Mouse (Mus musculus): ENCODE data around the gene Nid1. TPM values are rescaled to one million over a fixed set of nuclear protein-coding genes. Genes with fewer than 3 reads are reported as not detected.

Nid1 gene
- polyA plus RNA-seq, 1 experiment from 2014 or later: 0.01 TPM

DNA sequence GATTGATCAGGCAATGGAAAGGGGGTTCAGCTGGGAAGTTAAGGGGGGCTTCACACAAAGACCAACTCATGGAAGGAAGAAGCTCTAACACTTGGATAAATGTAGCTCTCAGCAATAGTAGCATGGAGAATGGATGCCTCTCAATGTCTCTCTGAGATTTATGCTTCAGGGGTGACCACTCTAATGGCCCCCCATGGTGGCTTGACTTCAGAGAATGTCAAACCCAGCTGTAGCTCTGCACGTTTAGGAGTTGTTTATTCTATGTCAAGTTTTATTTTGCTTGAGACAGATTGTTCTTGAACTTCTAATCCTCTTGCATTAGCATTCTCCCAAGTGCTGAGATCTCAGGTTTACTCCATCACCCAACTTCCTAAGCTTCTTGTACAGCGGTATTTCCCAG lies 60.7 kb downstream of the Nid1 start:
- Histone ChIP-seq H3K36me3 (ENCODE audit: inconsistent target) (no peaks in the 10 kb centered on the region), H3K79me2 (ENCODE audit: inconsistent target) (no peaks in the 10 kb centered on the region), H3K27ac (no peak overlapping the region), H3K4me3 (ENCODE audit: inconsistent target) (no peak overlapping the region)
- WGBS (ENCODE audit: missing documents): 96% methylated on average over 2 of the region's 2 CpGs

DNA sequence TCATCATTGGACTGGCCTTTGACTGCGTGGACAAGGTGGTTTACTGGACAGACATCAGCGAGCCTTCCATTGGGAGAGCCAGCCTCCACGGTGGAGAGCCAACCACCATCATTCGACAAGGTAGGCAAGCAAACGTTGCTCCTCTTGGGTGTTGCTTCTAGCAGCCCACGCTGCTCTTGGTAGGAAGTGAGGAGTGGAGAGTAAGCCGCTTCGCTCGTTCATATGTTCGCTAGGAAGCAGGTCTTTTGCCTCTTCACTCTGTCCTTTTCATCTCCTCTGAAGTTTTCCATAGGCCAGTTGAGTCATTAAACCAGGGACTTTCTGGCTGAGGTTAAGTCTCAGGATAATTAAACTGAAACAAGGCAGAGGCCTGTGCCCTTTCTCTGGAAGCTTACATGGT lies 65.1 kb downstream of the Nid1 start:
- no peaks in the 10 kb centered on the region for H3K36me3 ChIP-seq (ENCODE audit: inconsistent target)
- no peaks in the 10 kb centered on the region for H3K79me2 ChIP-seq (ENCODE audit: inconsistent target)
- H3K27ac ChIP-seq: no peak overlapping the region
- WGBS (ENCODE audit: missing documents): 92% methylated on average over 10 of the region's 10 CpGs
- no peak overlapping the region for H3K4me3 ChIP-seq (ENCODE audit: inconsistent target)

DNA sequence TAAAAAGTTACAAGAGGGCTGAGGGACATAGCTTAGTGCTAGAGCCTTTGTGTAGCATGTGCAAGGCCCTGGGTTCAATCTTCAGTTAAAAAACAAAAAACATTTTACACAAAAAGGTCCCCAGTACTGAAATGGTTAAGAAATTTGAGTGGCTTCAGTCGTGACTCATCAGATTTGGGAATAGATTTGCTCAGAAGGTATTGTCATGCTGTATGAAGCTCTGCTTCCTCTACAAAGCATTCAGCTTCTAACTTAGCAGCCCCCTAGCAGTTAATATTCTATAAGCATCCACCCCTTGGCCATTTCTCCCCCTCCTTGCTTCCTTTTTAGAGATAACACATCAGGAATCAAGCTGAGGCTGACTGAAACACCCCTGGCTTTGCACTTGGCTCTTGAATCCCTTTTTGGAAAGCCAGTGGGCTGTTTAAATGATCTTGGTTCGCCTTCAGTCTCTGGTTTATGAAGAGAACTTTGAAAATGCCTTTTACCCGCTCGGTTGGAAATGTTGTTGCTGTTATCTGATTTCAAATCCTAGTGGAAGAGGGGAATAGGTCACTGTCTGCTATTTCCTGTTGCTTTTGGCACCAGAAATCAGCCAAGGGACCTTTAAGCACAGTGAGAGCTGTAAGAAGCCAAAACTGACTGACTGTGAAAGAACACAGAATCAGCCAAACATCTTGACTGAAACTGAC lies 66.5 kb downstream of the Nid1 start:
- Histone ChIP-seq H3K36me3 (ENCODE audit: inconsistent target) (no peaks in the 10 kb centered on the region), H3K27ac (no peak overlapping the region), H3K79me2 (ENCODE audit: inconsistent target) (no peaks in the 10 kb centered on the region), H3K4me3 (ENCODE audit: inconsistent target) (no peak overlapping the region)
- 74% methylated on average over 4 of the region's 4 CpGs for WGBS (ENCODE audit: missing documents)

DNA sequence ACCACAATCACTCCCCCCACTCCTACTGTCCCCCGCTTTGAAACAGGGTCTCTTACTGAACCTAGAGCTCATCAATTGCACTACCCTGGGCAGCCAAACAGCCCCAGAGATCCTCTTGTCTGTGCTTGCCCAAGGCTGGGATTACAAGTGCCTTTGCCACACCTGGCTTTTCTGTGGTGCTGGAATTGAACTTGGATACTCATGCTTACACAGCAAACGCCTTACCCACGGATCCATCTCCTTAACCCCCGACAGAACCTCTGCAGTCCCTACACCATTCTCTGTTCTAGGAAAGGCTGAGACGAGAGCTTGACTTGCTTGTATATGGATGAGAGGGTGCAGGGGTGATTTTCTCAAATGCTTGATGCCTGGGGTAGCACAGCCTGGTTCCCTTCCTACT lies 67.7 kb downstream of the Nid1 start:
- H3K36me3 ChIP-seq (ENCODE audit: inconsistent target): no peaks in the 10 kb centered on the region
- 93% methylated on average over 5 of the region's 5 CpGs for WGBS (ENCODE audit: missing documents)
- no peak overlapping the region for H3K27ac ChIP-seq
- H3K4me3 ChIP-seq (ENCODE audit: inconsistent target): no peak overlapping the region
- H3K79me2 ChIP-seq (ENCODE audit: inconsistent target): no peaks in the 10 kb centered on the region

DNA sequence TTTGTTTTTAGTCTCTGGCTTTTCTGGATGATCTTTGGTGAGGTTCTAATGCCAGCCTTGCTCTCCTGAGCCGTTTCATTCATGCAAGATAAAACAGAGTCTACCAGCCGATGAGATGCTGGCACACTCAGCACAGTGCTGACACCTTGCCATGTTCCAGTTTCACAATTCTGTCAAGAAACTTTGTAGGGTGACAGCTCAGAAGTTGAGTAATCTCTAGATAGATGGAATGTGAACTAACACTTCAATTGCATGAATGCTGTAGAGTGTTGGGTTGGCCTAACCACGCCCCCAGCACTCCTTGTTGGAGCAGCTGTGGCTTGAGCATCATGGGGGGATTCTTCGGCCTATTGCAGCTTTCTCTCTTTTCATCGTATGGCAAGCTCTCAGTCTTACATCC lies 69.2 kb downstream of the Nid1 start:
- H3K79me2 ChIP-seq (ENCODE audit: inconsistent target): no peaks in the 10 kb centered on the region
- WGBS (ENCODE audit: missing documents): 96% methylated on average over 5 of the region's 5 CpGs

GRCm38 (mm10) chr13:13514861-13515260 lies 77.5 kb downstream of the Nid1 start:
- 76% methylated on average over 4 of the region's 4 CpGs for WGBS (ENCODE audit: missing documents)
- Histone ChIP-seq H3K4me3 (ENCODE audit: inconsistent target) (no peak overlapping the region), H3K27ac (no peak overlapping the region)

More for the DNA sequence above, 69.2 kb downstream of the Nid1 start:
- H3K36me3 ChIP-seq (ENCODE audit: inconsistent target): no peaks in the 10 kb centered on the region
- H3K27ac ChIP-seq: no peak overlapping the region
- H3K4me3 ChIP-seq (ENCODE audit: inconsistent target): no peak overlapping the region

DNA sequence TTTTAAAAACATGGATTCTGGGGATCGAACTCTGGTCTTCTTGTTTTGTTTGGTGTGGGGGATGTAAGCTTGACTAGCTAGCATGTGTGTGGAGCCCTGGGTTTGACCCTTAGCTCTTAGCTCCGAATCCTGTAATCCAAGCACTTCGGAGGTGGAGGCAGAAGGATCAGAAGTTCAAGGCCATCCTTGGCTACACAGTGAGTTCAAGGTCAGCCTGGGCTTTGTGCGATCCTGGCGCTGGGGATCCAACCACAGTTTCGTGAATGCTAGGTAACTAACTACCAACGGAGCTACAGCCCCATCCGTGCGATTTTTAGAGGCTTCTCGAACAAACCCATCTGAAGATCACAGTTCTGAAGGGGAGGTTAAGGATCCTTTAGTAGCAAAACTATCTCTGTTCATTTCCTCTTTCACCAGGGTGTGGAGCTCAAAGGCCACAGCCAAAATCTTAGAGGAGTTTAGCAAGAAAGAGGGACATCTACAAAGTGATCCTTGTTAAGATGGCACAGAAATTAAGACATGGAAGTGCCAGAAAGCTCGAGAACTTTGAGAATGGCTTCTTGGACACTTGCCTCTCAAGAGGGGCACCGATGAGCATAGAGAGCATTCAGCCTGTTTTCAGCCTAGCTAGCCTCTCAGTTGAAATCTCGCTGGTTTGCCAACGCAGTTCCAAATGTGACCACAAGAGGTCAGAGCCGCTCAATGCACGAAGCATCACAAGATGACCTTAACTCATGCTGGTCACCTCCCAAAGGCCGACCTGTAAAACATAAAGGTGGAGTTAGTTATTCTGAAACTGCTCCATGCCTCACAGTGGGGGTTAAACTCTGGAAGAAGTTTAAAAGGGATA lies 79.2 kb downstream of the Nid1 start:
- H3K79me2 ChIP-seq (ENCODE audit: inconsistent target): no peaks in the 10 kb centered on the region
- WGBS (ENCODE audit: missing documents): 47% methylated on average over 17 of the region's 17 CpGs
- H3K36me3 ChIP-seq (ENCODE audit: inconsistent target): no peaks in the 10 kb centered on the region
- peak overlapping the region; percentile 50 for H3K27ac ChIP-seq
- H3K4me3 ChIP-seq (ENCODE audit: inconsistent target): no peak overlapping the region

More at GRCm38 (mm10) chr13:13514861-13515260, 77.5 kb downstream of the Nid1 start:
- H3K36me3 ChIP-seq (ENCODE audit: inconsistent target): no peaks in the 10 kb centered on the region
- no peaks in the 10 kb centered on the region for H3K79me2 ChIP-seq (ENCODE audit: inconsistent target)

GRCm38 (mm10) chr13:13518114-13518513 lies 80.8 kb downstream of the Nid1 start:
- H3K27ac ChIP-seq: 0 out of 2 replicates have a peak overlapping the region, but pooled peaks have one; percentile 4
- no peaks in the 10 kb centered on the region for H3K36me3 ChIP-seq (ENCODE audit: inconsistent target)
- H3K79me2 ChIP-seq (ENCODE audit: inconsistent target): no peaks in the 10 kb centered on the region
- WGBS (ENCODE audit: missing documents): 34% methylated on average over 7 of the region's 7 CpGs
- no peak overlapping the region for H3K4me3 ChIP-seq (ENCODE audit: inconsistent target)

DNA sequence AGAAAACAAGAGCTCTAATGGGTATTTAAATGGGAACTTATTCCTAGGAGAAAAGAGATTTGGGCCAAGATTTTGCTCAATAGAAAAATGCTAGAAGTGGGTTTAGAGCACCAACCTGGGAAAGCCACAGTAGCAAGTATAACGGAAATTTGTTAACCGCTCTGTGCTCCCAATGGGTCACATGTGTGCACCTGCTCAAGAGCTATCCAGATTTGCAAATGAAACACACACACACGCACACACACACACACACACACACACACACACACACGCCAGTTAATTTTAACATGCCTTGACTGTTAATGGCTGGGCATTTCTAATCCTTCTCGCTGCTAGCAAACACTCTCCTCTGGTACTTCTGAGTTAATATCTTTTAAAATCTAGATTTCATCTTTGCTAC lies 83.1 kb downstream of the Nid1 start:
- H3K36me3 ChIP-seq (ENCODE audit: inconsistent target): no peaks in the 10 kb centered on the region
- peak overlapping the region; percentile 15 for H3K27ac ChIP-seq
- H3K4me3 ChIP-seq (ENCODE audit: inconsistent target): no peak overlapping the region
- WGBS (ENCODE audit: missing documents): 27% methylated on average over 3 of the region's 5 CpGs
- H3K79me2 ChIP-seq (ENCODE audit: inconsistent target): no peaks in the 10 kb centered on the region

DNA sequence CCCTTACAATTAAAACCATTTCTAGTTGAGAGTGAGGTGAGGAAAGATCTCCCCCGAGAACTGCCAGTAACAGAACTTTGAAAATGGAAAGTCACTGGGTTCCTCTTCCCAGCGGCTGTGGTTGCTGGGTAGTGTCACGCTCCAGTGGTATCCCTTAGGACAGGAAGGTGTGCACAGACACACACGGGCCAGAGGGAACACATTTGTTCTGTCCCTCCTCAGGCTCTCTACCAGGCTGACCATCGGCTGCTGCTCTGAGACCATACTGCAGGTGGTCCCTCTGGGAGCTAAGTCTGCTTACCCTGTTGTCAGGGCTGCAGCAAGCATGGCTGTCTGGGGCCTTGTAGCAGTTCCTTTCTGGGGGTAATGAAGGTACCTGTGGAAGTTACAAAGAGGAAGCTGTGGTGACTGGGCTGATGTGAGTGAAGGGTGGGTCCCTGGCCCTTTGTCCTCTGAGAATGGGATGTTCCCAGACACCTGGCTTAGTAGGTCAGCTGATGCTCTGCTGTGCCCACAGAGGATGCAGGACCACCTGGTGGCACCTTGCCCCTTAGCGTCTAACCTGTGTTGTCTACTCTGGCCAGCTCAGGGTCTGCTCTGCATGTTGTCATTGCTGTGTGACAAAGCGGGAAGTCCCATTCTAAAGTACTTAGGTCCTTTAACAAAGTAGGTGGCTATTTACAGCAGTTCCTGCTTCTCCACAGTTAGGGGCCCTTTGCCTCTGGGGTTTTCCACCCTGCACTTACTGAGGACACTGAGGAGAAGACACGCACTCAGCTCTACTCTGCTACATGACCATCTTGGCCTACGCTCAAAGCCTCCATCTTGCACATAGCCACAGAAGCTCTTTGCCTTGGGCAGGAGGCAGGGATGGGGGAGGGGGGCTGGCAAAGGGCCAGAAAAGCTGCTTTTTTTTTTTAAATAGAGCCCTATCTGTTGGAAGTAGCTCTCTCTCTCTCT lies 86.6 kb downstream of the Nid1 start:
- Histone ChIP-seq H3K79me2 (ENCODE audit: inconsistent target) (no peaks in the 10 kb centered on the region), H3K27ac (peak overlapping the region; percentile 76), H3K4me3 (ENCODE audit: inconsistent target) (no peak overlapping the region), H3K36me3 (ENCODE audit: inconsistent target) (no peaks in the 10 kb centered on the region)
- WGBS (ENCODE audit: missing documents): 13% methylated on average over 9 of the region's 9 CpGs

DNA sequence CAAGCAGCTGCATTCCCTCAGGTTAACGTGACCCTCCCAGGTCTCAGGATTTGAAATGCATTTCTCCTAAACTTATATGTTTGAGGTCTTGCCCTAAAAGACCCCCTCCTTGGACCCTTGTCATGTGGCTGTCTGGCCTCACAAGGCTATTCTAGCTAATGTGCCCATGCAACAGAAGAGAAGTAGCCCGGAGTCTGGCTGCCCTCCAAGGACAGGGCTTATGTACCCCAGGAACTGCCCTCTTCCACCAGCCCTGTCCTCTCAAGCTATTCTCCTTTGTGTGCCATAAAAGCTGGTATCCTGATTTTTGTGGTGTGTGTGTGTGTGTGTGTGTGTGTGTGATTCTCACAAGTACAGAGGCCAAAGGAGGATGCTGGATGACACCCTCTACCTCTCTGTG lies 87.9 kb downstream of the Nid1 start:
- 65% methylated on average over 2 of the region's 2 CpGs for WGBS (ENCODE audit: missing documents)
- Histone ChIP-seq H3K4me3 (ENCODE audit: inconsistent target) (no peak overlapping the region), H3K79me2 (ENCODE audit: inconsistent target) (no peaks in the 10 kb centered on the region), H3K27ac (peak overlapping the region; percentile 76), H3K36me3 (ENCODE audit: inconsistent target) (no peaks in the 10 kb centered on the region)

- H3K4me3 ChIP-seq (ENCODE audit: inconsistent target): no peak overlapping the region
- H3K79me2 ChIP-seq (ENCODE audit: inconsistent target): no peaks in the 10 kb centered on the region
- no peaks in the 10 kb centered on the region for H3K36me3 ChIP-seq (ENCODE audit: inconsistent target)
- H3K27ac ChIP-seq: peak overlapping the region; percentile 76
- WGBS (ENCODE audit: missing documents): 32% methylated on average over 5 of the region's 5 CpGs
Observed at GRCm38 (mm10) chr13:13525877-13526276, 88.5 kb downstream of the Nid1 start.

GRCm38 (mm10) chr13:13529115-13529542 lies 91.8 kb downstream of the Nid1 start:
- WGBS (ENCODE audit: missing documents): 13% methylated on average over 11 of the region's 11 CpGs
- no peaks in the 10 kb centered on the region for H3K36me3 ChIP-seq (ENCODE audit: inconsistent target)
- peak overlapping the region; percentile 40 for H3K27ac ChIP-seq
- no peak overlapping the region for H3K4me3 ChIP-seq (ENCODE audit: inconsistent target)
- no peaks in the 10 kb centered on the region for H3K79me2 ChIP-seq (ENCODE audit: inconsistent target)

DNA sequence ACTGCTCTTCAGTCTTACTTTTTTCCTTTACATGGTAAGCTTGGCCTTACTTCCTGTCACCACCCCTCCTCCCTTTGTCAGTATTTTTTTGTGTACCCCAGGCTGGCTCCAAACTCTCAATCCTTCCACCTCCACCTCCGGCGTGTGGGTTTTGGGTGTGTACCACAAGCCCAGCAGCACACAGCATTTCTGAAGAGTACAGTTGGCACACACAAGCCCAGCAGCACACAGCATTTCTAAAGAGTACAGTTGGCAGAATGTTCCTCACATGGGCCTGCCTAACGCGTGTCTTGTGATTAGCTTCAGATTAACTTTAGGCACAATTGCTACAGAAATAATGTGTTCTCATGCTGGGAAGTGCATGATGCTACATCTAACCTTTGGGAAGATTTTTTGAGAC lies 93.6 kb downstream of the Nid1 start:
- peak overlapping the region; percentile 3 for H3K27ac ChIP-seq
- 78% methylated on average over 4 of the region's 4 CpGs for WGBS (ENCODE audit: missing documents)
- H3K36me3 ChIP-seq (ENCODE audit: inconsistent target): no peaks in the 10 kb centered on the region
- no peaks in the 10 kb centered on the region for H3K79me2 ChIP-seq (ENCODE audit: inconsistent target)
- no peak overlapping the region for H3K4me3 ChIP-seq (ENCODE audit: inconsistent target)

Data from macrophage (primary cell).